Mouse (Mus musculus) erythroblast, adult 5-6 weeks (primary cell): ENCODE data around the gene Olfr129. TPM values are rescaled to one million over a fixed set of nuclear protein-coding genes. Genes with fewer than 3 reads are reported as not detected.

Experiments
- ATAC-seq: replicated peaks from 2 replicates; pipeline ENCODE4 v1.8.0; 2016; ENCODE audit warnings: moderate number of reproducible peaks, mild to moderate bottlenecking, moderate TSS enrichment, inconsistent platforms; ENCODE audit not compliant: poor library complexity, low FRiP score, severe bottlenecking
- total RNA-seq, 2 experiments: library from RNA; stranded (forward) in 1 of 2; stranded (reverse) in 1 of 2; fragments of 150-400 nt in 1 of 2; fragments of 200-764, 138-1000 nt in 1 of 2; gene quantifications; 2 replicates each; pipeline versions ENCODE4 v1.2.3 to v1.2.4; 2015 to 2017; ENCODE audit warnings: low replicate concordance in 2 of 2

Gene Olfr129
- total RNA-seq (2015; ENCODE audit: low replicate concordance) (not detected in 2 replicates), total RNA-seq (2017; ENCODE audit: low replicate concordance) (not detected in 2 replicates)

DNA sequence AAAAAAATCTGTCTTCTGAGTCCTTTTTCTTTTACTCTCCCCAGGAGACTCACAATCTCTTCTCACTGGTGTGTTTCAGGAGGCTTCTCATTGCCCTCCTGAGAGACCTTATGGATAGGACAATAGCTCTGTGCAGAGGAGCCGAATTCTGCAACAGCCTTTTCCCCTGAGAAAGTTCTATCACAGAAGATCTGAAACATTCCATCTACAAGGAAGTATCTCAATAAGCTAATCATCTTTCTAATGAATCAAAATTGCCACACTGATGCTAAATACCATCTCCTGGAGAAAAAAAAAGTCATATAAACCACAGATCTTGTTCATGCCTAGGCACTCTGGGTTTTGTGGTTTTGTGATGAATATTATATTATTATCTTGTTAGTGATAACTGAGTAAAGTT is at the start of gene Olfr129:
TSS of gene Olfr129 (minus strand) at position 101 of the 400 bp plus-strand sequence.
- ATAC-seq: no peak

- ATAC-seq: no peak
Measured at GRCm38 (mm10) chr17:38088593-38088992, 28.7 kb upstream of the Olfr129 start, which contains the start of gene Olfr131. TSS of gene Olfr131 (minus strand) at chr17:38088693.

GRCm38 (mm10) chr17:38082364-38082763 is 22.5 kb upstream of the Olfr129 start:
- no peak for ATAC-seq

GRCm38 (mm10) chr17:38063621-38064020 is 3.7 kb upstream of the Olfr129 start, which contains the start of gene Olfr130:
TSS of gene Olfr130 (plus strand) at chr17:38063921.
- ATAC-seq: no peak

DNA sequence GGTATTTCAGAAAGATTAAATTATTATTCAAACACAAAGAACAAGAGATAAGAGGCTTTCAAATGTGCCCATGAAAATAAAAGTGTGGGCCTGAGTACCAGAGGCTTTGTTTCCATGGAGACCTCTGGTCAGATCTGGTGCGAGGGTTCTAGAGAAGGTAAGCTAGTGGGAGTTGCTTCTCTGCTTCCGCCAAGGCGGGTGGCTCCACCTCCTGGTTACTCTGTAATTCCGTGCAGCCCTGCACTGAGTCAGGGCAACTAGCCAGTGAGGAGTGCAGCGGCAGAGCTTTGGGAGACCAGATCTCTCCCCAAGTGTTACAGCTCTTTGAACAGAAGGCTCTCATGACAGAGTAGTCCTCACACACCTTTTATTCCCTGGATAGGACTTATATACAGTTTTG is 33.6 kb downstream of the Olfr129 start:
- ATAC-seq: no peak

GRCm38 (mm10) chr17:38016341-38016740 is 43.5 kb downstream of the Olfr129 start:
- ATAC-seq: no peak

DNA sequence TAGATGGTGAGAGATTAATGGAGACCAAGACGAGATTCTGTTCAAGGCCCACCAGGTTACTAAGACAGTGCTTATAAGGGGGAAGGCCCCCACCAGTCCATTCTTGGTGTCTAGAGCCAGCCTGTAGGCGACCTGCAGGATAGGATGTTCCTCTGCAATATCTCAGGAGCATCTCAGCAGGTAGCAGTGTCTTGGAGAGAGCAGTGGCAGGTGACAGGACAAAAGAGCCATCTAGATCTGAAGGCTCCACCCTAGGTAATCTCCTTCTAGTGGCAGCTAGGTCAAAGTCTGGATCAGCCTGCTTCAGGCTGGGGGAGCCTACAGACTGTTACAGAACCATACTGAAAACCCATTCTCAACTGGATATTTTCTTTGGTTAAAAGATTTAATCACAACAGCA is 54.9 kb downstream of the Olfr129 start:
- ATAC-seq: no peak

Other genes starting within 250 kb of the Olfr129 start
- gene Olfr125, start 227.1 kb downstream of the Olfr129 start, total RNA-seq (2015; ENCODE audit: low replicate concordance): not detected in 2 replicates
- not detected in 2 replicates for gene Olfr125, start 227.1 kb downstream of the Olfr129 start, total RNA-seq (2017; ENCODE audit: low replicate concordance)
- gene Olfr126, start 212.6 kb downstream of the Olfr129 start, total RNA-seq (2015; ENCODE audit: low replicate concordance): not detected in 2 replicates
- gene Olfr126, start 212.6 kb downstream of the Olfr129 start, total RNA-seq (2017; ENCODE audit: low replicate concordance): not detected in 2 replicates
- gene Olfr127, start 159.6 kb downstream of the Olfr129 start, total RNA-seq (2015; ENCODE audit: low replicate concordance): not detected in 2 replicates
- gene Olfr127, start 159.6 kb downstream of the Olfr129 start, total RNA-seq (2017; ENCODE audit: low replicate concordance): 0.14 TPM in 1 of 2 replicates, not detected in the other
- not detected in 2 replicates for gene Olfr128, start 139.5 kb downstream of the Olfr129 start, total RNA-seq (2015; ENCODE audit: low replicate concordance)
- not detected in 2 replicates for gene Olfr128, start 139.5 kb downstream of the Olfr129 start, total RNA-seq (2017; ENCODE audit: low replicate concordance)
- gene Olfr761, start 107.0 kb downstream of the Olfr129 start, total RNA-seq (2015; ENCODE audit: low replicate concordance): not detected in 2 replicates
- gene Olfr761, start 107.0 kb downstream of the Olfr129 start, total RNA-seq (2017; ENCODE audit: low replicate concordance): not detected in 2 replicates
- not detected in 2 replicates for gene Olfr130, start 3.8 kb upstream of the Olfr129 start, total RNA-seq (2015; ENCODE audit: low replicate concordance)
- gene Olfr130, start 3.8 kb upstream of the Olfr129 start, total RNA-seq (2017; ENCODE audit: low replicate concordance): not detected in 2 replicates
- not detected in 2 replicates for gene Olfr131, start 28.6 kb upstream of the Olfr129 start, total RNA-seq (2015; ENCODE audit: low replicate concordance)
- gene Olfr131, start 28.6 kb upstream of the Olfr129 start, total RNA-seq (2017; ENCODE audit: low replicate concordance): not detected in 2 replicates
- gene Olfr132, start 74.4 kb upstream of the Olfr129 start, total RNA-seq (2015; ENCODE audit: low replicate concordance): not detected in 2 replicates
- not detected in 2 replicates for gene Olfr132, start 74.4 kb upstream of the Olfr129 start, total RNA-seq (2017; ENCODE audit: low replicate concordance)
- gene Olfr133, start 85.2 kb upstream of the Olfr129 start, total RNA-seq (2015; ENCODE audit: low replicate concordance): not detected in 2 replicates
- gene Olfr133, start 85.2 kb upstream of the Olfr129 start, total RNA-seq (2017; ENCODE audit: low replicate concordance): not detected in 2 replicates
- not detected in 2 replicates for gene Olfr134, start 111.3 kb upstream of the Olfr129 start, total RNA-seq (2015; ENCODE audit: low replicate concordance)
- gene Olfr134, start 111.3 kb upstream of the Olfr129 start, total RNA-seq (2017; ENCODE audit: low replicate concordance): not detected in 2 replicates
- not detected in 2 replicates for gene Olfr135, start 144.3 kb upstream of the Olfr129 start, total RNA-seq (2015; ENCODE audit: low replicate concordance)
- not detected in 2 replicates for gene Olfr135, start 144.3 kb upstream of the Olfr129 start, total RNA-seq (2017; ENCODE audit: low replicate concordance)
- gene Olfr138, start 201.0 kb upstream of the Olfr129 start, total RNA-seq (2015; ENCODE audit: low replicate concordance): not detected in 2 replicates
- not detected in 2 replicates for gene Olfr138, start 201.0 kb upstream of the Olfr129 start, total RNA-seq (2017; ENCODE audit: low replicate concordance)
- not detected in 2 replicates for gene Olfr137, start 247.5 kb upstream of the Olfr129 start, total RNA-seq (2015; ENCODE audit: low replicate concordance)
- gene Olfr137, start 247.5 kb upstream of the Olfr129 start, total RNA-seq (2017; ENCODE audit: low replicate concordance): not detected in 2 replicates